Mouse (Mus musculus) cerebellum, adult (tissue): ENCODE measurements at regions not wholly inside any gene's neighbourhood (a gene's known extent, or its start where the extent isn't known, plus 50 kb on each side); places are given as distances from the start of the nearest gene placed in this dataset.

Experiments used
- ATAC-seq: cut with Nextera tagmentation; 2 replicates; pipeline ENCODE4 v1.9.2; 2017; ENCODE audit warnings: mild to moderate bottlenecking, moderate library complexity, mixed read lengths; ENCODE audit not compliant: insufficient number of reproducible peaks, low FRiP score, low TSS enrichment

GRCm38 (mm10) chr10:120625474-120625873 is 149.2 kb upstream of the Hmga2 start:
- ATAC-seq: no peak

DNA sequence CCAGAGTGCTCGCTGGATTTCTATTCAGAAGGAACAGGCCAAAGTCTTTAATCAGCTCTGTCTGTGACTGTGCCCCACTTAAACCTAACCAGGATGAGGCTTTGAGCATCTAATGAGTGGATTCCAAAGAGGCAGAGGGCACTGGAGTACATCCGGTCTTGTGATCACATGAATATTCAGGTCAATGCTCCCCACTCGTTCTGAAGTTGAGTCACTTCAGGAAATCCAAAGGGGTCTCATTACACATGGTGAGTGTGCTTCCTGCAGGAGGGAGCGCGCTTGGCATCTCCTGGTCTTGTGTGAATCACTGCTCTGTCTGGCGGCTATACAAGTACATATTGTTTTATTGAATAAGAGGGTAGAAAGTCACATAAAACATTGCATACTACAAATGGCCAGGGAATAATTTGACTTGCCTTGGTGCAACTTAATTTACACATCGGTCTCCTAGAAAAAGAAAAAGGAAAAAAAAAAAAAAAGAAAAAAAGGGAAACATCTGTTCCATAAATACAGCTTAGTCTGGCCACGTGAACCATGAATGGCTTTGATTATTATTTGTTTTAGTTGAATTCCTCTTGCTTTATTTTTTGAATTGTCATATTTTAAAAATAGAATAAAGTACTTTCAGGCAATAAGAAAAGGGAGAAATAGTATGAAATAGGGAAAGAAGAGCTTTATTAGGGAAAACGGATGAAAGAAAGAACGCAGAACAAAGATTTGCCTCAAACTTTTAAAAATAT is 148.1 kb upstream of the Hmga2 start:
- ATAC-seq: no peak

GRCm38 (mm10) chr10:120616406-120617015 is 140.2 kb upstream of the Hmga2 start:
- ATAC-seq: no peak

- no peak for ATAC-seq
Observed at GRCm38 (mm10) chr10:120612351-120612750, 136.1 kb upstream of the Hmga2 start.

DNA sequence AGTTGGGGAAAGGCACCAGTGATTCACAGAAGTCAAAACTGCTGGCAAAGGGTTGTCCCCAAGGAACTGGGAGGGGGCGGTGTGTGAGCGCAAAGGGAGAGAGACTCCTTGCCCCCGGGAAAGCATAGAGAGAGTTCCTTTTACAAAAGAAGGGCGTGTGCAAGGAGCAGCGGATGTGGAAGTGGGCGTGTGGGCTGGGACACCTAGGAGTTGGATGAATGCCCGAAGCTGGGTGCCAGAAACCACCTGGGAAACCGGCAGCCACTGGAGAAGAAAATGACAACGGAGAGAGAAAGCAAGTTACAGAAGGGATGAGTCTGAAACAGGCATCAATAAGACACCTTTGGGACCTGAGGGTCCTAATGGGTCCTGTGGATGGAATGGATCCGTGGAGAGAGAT is 133.8 kb upstream of the Hmga2 start:
- ATAC-seq: no peak

DNA sequence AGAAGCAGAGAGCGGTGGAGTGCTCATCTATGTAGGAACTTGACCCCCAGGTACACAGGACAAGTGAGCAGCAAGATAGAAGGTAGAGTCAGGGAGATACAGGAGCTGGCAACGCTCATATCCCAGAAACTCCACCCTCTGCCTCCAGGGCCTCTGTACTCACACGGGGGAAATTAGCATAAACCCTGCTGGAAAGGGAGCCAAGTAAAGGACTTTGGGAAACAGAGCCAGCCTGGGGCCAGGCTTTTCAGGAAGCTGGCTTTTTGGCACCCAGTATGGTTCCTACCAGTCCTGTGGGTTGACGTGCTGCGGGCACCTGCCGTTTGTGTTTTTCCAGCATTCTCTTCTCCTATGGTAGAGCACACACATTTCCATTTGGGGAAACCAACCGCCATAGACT is 128.2 kb upstream of the Hmga2 start:
- ATAC-seq: no peak

GRCm38 (mm10) chr10:120603167-120603566 is 126.9 kb upstream of the Hmga2 start:
- ATAC-seq: no peak

DNA sequence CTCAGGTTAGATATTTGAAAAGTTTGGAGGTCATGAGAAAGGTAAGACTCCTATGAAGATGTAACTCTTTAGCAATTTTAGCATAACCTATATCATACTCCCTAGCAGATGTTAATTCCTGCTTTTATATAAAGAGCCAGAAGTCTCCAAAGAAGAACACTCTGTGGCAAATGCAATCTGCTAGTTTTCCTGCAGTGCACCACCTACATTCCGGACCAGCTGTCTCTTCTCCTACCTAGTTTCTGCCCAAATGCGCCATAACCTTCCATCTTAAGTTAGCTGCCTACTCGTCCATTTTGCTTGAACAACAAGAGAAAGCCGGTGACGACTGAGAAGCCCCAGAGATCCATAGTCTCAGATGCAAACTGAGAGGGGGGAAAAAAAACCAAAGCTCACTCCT is 124.5 kb upstream of the Hmga2 start:
- no peak for ATAC-seq

GRCm38 (mm10) chr10:120599551-120599950 is 123.3 kb upstream of the Hmga2 start:
- no peak for ATAC-seq

- ATAC-seq: no peak
Observed at GRCm38 (mm10) chr10:120597320-120597887, 121.1 kb upstream of the Hmga2 start.

GRCm38 (mm10) chr10:120595145-120595544 is 118.9 kb upstream of the Hmga2 start:
- no peak for ATAC-seq

DNA sequence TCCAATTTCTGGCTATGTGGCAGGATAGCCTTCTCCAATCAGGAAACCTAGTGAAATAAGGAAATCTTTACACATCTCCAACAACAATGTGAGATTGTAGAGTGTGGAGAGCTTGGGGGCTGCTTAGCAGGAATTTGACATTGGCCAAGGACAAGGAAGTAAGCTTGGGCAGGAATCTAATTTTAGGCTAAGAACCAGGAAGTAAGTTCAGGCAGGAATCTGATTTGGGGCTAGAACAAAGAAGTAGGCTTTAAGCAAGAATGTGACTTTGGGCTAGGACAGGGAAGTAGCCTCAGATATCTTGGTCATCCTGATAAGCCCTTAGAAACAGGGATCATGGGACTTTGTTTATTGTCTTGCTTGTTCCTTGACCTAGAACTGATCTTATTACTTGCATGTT is 117.6 kb upstream of the Hmga2 start:
- no peak for ATAC-seq

DNA sequence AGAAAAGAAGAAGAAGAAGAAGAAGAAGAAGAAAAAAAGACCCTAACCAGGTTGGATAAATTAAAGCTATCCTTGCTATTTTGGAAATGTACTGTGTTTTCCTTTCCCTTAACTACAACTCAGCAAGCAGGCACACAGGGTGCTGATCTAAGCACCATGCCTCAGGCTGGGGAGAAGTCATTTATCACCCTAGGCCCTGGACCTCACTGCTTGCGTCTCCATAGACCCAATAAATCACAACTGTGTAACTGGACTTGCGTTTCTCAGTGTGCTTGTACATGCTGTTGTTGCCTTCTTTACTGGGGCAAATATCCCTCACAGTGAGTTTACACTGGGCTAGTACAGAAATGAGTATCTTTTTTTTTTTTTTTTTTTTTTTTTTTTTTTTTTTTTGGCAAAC is 113.4 kb upstream of the Hmga2 start:
- no peak for ATAC-seq

DNA sequence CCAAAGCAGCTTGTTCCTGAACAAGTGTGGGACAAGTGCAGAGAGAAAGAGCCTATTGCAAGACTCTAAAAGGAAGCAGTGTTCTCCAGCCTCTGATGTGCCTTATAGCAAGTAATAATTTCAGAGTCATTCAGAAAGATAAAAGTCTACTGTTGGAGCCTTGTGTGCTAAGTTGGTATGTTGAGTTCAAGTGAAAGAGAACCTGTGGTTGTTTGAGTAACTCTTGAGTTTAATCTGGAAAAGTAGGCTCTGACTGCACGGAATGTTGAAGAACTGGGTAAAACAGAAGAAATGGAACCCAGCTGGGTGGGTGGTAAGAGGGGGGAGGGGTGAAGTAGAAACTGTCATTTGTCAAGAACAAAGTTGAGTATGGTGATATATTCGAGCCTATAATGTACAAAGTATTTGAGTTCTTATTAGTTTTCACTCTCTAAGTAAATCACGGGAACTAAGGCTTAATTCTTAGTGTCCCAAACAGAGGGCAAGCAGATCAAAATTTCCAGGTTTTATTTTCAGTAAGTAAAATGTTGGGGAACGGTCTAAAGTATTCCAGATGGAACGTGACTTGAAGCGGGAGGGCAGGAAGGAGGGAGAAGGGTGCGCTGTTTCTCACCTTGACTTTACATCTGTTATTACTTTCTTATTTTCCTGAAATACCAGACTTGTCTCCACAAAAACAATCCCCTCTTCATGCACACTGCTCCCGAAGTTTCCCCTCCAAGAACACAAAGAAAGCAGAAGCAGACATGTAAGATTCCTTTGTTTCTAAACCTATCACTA is 111.8 kb upstream of the Hmga2 start:
- ATAC-seq: no peak

- no peak for ATAC-seq
Observed at GRCm38 (mm10) chr10:120587179-120587578, 110.9 kb upstream of the Hmga2 start.

- no peak for ATAC-seq
Observed at GRCm38 (mm10) chr10:120582497-120582896, 106.2 kb upstream of the Hmga2 start.

- no peak for ATAC-seq
Observed at GRCm38 (mm10) chr10:120581547-120581946, 105.3 kb upstream of the Hmga2 start.

DNA sequence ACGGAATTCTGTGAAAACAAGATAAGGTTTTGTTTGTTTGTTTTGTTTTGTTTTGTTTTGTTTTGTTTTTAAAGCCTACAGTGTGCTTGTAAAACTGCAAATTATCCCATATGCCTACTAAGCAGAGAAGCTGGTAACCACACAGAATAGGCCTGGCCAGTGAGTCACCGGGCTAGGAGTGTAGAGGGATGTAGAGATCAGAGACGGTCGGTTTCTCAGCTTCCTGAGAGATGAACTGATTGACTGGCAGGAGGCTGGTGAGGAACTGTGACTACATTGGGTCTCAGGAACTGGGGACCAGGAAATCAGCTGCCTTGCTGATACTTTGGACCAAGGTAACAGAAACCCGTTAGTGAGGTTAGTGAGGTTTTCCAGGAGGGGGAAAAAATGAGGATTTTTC is 100.6 kb upstream of the Hmga2 start:
- no peak for ATAC-seq

GRCm38 (mm10) chr10:120576148-120576547 is 99.9 kb upstream of the Hmga2 start:
- ATAC-seq: no peak

DNA sequence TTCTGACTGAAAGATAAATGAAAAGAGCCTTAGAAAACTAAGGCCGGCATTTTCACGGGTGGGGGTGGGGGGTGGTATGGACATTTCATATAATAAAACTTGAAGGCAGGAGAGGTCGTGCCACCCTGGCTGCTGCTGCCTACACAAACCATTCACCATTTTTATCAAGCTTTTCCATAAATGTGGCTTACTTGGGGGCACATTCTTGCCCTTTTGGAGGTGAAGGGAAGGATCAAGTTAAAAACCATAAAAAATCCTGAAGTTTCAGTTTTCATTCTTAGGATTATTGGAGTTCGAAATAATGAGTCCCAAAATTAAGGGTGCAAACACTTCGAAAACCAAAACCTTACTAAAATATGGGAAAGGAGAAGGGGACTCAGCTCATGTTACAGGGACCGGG is 95.1 kb upstream of the Hmga2 start:
- no peak for ATAC-seq

DNA sequence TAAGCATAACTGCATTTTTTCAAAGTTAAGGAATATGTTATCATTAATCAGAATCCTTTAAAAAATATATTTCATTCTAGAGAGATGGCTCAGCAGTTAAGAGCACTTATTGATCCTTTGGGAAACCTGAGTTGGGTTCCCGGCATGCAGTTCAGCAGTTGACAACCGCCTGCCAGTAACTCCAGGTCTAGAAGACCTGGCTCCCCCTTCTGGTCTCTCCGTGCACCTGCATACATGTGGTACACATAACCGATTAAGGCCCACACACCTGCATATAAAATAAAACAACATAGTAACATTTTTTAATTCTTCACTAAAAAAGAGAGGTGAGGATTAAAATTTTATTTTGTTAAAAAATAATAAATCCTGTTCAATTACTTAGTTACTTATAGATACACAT is 89.7 kb upstream of the Hmga2 start:
- ATAC-seq: no peak
